Mouse (Mus musculus) induced T-regulatory cell, adult 2 months (primary cell): ENCODE results near the gene Rhbdl1.
"Not testable (repeated sequence)": the region's sequence is repeated elsewhere in the genome, so short reads cannot be mapped to it uniquely, and the experiment has no call there.

Experiments
- DNase-seq: peaks from one replicate; pipeline ENCODE4 v3.0.0-alpha.2; 2012; ENCODE audit warnings: low read depth

The Rhbdl1 gene

GRCm38 (mm10) chr17:25872676-25873075 lies 35.6 kb upstream of the Rhbdl1 start:
- no peak for DNase-seq

DNA sequence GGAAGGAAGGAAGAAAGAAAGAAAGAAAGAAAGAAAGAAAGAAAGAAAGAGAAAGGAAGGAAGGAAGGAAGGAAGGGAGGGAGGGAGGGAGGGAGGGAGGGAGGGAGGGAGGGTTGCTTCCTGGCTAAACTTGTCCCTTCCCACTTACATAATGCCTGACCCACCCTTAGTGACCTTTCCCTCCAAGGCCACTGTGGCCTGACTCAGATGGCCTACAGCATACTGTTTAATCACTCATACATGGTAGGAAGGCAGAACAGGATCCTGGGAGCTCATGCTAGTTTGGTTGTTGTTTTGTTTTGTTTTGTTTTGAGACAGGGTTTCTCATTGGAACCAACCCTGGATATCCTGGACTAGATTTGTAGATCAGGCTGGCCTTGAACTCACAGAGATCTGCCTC lies 34.5 kb upstream of the Rhbdl1 start:
- not testable (repeated sequence) for DNase-seq

DNA sequence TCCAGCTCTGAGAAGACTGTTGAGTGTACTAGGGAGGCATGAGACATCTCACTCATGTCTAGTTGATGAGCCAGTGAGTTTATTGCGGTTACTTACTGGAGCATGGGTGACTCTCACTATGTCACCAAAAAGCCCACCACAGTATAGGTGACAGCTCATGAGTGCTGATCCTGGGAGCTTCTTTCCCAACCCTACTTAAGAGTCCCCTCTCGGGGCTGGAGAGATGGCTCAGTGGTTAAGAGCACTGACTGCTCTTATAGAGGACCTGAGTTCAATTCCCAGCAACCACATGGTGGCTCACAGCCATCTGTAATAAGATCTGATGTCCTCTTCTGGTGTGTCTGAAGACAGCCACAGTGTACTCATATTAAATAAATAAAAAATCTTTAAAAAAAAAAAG lies 32.9 kb upstream of the Rhbdl1 start:
- no peak for DNase-seq

GRCm38 (mm10) chr17:25869498-25869897 lies 32.4 kb upstream of the Rhbdl1 start:
- no peak for DNase-seq

DNA sequence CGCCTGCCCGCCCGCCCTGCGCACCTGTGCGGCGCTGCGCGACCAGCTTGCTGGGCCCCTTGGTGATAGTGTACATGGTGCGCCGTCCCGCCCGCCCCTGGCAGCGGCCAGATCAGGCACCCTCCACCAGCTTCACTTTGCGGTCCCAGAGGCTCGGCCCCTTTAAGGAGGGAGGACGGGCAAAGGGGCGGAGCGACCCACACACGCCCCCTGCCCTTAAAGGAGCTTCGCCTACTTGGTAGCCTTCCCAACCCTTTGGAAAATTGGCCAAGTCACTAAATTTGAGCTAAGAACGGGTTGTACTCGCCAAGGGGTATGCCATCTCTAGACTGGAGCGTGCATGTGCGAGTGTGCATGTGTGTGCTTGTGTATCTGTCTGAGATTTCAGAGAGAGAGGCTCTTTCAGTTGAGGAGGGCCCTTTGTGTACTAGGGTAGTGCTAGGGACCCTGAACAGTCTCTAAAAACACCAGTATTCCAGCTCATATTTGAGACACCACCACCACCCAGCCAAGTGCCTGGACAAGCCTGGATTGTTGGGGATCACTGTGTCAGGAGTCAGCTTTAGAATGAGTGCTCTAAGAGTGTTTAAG lies 31.6 kb upstream of the Rhbdl1 start, which contains the start of gene Mcrip2:
Gene Mcrip2, minus strand, starts transcription at position 164 of the 591 bp plus-strand sequence.
- DNase-seq = peak; percentile 81

DNA sequence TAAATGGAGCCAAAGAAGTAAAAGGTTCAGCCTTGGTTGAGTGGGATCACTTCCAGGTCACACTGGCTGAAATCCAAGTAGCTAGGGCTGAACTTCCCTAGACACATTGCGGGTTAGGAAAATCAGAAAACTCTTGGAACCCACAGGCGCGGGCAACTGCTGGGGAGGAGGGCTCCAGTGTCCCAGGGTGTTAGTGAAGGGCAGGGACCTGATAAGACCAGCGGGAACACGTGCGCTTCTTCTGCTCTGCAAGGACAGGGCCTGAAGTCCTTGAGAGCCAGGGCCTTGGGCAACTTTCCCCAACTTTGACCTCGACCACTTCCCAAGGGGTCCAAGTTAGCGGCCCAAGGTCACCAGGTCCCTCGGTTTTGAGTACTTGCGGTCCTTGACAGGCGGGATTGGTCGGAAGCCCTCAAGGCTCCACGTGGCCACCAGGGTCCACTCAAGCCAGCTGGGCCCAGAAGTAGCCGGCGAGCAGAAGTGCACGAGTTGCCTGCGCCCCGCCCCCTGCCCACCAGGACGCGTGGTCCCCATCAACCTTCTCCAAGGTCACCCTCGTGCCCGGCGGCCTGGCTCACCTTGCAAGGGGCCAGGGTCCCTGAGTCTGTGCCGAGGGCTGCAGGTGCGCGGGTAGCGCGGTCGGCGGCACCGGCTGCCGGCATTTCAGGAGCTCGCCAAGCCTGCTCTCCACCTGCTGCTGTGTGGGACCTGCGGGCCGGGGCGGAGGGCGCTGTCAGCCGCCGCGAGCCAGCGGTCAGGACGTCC lies 30.9 kb upstream of the Rhbdl1 start:
- DNase-seq = no peak

DNA sequence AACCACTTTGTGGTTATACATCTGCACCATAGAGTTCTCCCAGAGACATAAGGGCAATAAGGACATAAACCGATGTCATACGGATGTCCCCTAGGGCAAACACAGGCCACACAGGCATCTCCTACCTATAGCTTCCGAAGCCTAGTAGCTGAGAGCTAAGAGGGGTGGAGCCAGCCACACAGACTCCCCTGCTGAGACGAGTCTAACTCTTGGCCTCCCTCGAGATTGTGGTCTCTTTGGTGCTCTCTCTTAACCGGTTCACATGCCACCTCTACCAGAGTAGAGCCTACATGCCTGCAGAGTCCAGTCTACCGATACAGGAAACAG lies 30.4 kb upstream of the Rhbdl1 start:
- peak; percentile 57 for DNase-seq

- no peak for DNase-seq
These were observed 29.1 kb upstream of the Rhbdl1 start for GRCm38 (mm10) chr17:25866172-25866571.

DNA sequence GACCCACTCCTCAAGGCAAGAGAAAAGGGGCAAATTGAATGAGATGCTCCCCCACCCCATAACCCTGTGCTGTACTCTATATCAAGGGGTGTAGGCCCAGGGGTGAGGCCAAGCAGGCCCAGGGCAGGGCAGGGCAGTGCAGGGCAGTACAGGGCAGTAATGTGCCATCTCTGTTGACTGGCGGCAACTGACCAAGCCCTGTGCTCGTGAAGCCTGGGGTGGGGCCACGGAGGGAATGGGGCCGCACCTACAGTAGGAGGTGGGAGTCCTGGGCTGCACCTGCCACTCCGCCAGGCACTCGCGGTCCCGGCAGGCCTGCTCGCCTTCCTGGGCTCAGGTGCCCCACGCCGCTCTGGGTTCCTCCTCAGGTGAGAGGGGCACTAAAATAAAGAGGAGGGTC lies 28.2 kb upstream of the Rhbdl1 start:
- no peak for DNase-seq

- DNase-seq = no peak
These were observed 27.2 kb upstream of the Rhbdl1 start for GRCm38 (mm10) chr17:25864311-25864710.

- no peak for DNase-seq
These were observed 26.6 kb upstream of the Rhbdl1 start for GRCm38 (mm10) chr17:25863681-25864080.

- no peak for DNase-seq
These were observed 24.9 kb upstream of the Rhbdl1 start for GRCm38 (mm10) chr17:25861704-25862612.

DNA sequence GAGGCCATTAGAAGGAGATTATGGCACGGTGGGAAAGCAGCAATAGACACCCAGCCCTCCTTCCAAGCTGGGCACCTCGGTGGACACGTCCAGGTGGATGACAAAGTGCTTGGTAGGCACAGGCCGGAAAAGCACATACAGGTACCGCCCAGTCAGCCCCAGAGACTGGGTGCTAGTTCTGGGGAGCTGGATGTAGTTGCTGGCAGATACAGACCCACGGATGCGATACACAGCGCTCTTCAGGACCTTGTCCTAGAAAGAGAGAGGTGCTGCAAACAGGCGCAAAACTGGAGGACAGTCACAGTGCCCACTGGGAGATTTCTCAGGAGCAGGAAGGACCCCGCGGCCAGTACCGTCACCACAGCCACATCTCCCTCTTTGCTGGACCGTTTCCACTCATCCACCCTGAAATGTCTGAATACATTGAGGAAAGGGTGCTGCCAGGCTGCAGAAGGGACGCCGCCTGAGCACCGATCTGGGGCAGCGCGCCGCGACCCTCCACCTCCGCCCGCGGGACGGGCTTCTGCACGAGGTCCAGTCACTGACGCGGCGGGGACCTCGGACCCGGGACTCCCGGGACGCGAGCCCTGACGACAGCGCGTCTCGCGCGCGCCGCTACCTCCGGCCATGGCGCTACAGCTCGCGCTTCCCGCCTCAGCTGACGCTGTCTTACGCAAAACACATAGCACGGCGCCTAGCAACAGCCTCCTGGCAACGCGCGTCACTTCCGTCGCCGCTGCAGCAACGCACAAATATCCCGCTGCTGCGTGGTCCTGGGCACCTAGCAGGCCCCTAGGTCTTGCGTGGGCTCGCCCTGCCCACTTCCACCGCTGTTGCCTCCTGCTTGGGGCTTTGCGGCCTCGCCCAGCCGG lies 24.0 kb upstream of the Rhbdl1 start, which contains the start of gene Wdr90:
Gene Wdr90, minus strand, starts transcription at position 670 of the 872 bp plus-strand sequence.
- peak; percentile 96 for DNase-seq

DNA sequence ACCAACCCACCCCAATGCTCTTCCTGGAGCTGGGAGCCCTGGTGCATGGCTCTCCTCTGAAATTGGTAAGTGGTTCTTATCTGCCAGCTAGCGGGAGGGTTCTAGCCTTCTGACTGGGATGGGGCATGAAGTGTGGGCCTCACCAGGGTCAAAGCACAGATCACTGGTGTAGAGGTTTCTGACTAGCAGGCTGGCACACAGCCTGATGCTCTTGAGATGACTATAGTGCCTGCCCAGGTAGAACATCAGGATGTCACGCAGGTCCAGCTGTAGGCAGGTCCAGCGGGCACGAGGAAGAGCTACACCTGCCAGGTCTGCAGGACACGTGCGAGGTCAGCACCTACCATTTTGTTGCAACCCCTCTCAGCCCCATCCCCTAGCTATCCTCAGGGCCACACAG lies 23.1 kb upstream of the Rhbdl1 start:
- DNase-seq = no peak

DNA sequence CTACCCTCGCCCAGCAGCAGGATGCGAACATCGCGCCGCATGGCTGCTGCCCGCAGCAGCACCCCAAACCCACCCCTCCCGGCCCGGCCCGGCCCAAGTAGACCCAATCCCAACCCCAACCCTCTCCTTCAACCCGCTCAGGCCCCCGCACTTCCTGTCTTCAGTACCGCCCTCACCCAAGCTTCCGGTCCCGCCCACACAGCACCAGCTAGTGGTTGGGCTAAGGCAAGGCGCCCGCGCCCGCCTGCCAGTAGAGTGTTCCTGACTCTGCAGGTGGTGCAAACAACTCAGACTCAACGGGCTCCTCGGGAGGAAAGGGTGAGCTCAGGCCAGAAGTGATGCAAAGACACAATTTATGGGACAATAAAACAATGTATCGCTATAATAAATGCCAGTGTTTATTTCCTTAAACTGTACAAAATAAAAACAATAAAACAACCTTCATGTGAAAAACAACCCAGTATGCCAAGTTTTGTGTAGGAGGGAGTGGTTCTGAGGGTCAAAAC lies 7.4 kb upstream of the Rhbdl1 start, which contains the start of gene Rhot2:
Gene Rhot2, minus strand, starts transcription at position 456 of the 506 bp plus-strand sequence.
- peak; percentile 98 for DNase-seq

DNA sequence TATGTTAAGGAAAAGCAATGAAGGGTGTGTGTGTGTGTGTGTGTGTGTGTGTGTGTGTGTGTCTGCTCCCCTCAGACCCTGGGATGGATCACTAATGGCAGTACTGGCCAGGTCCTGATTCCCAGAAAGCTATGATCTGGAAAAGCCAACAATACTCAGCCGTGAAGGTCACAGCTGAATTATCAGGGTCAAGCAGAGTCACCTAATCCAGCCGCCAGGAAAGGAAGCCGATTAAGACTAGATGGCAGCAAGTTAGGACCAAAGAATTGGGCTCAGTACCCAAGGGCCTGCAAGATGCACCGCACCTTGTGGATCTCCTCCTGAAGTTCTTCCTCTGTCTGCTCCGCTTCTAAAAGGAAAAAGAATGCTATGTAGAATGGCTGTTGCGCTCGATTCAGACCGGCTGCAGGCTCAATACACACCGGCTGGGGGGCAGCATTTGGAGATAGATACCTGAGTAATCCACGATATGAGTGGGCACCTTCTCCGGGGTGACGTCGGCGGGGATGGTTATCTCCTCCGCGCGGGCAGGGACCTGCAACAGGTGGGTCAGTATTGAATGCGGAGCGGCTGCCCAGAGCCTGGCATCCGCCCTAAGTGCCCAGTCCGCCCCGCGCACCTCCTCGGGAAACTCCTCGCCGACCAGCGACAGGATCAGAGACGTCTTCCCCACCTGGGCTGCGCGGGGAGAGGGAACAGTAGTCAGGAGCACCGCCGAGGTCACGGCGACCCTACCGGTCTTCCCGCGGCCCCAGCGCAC lies 6.7 kb upstream of the Rhbdl1 start:
- DNase-seq = no peak

GRCm38 (mm10) chr17:25843122-25843521 lies 6.0 kb upstream of the Rhbdl1 start:
- no peak for DNase-seq

DNA sequence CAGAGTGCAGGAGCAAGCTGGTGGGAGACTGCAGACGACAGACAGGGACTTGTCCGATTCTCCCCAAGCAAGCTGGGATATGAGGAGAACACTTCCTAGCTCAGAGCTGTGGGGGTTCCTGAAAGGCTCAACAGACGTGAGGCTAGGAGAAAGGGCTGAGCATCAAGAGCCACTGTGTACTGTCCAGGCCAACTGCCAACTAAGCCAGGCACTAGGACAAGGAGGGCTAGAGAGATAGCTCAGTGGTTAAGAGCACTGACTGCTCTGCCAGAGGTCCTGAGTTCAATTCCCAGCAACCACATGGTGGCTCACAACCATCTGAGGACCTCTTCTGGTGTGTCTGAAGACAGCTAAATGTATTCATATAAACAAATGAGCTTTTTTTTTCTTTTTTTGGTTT lies 5.4 kb upstream of the Rhbdl1 start:
- DNase-seq = no peak

- DNase-seq = no peak
These were observed 4.2 kb upstream of the Rhbdl1 start, which contains the start of gene Gm20683 for GRCm38 (mm10) chr17:25841117-25841880. Gene Gm20683, minus strand, starts transcription at chr17:25841763.

- DNase-seq = no peak
These were observed 3.4 kb upstream of the Rhbdl1 start for GRCm38 (mm10) chr17:25840519-25840918.
